Mouse (Mus musculus): Measurements from ENCODE around the gene Gm10644. TPM values are rescaled to one million over a fixed set of nuclear protein-coding genes. Genes with fewer than 3 reads are reported as not detected.

Gene Gm10644
- polyA plus RNA-seq, 1 experiment, result not detected

GRCm38 (mm10) chr8:83938330-83938729 lies 16.7 kb downstream of the Gm10644 start:
- TF ChIP-seq POLR2A (IDR thresholded peaks at IDR 0.05; ENCODE audit: borderline replicate concordance, control insufficient read depth, low read depth, low read length) (no peak), CTCF (IDR thresholded peaks at IDR 0.05; ENCODE audit: control insufficient read depth, insufficient read depth, low read length) (no peak)
- WGBS, result 89% methylated on average over 15 of the region's 15 CpGs
- H3K4me3 ChIP-seq (replicated peaks; ENCODE audit: control insufficient read depth, low read depth, low read length), result no peak overlapping the region
- H3K27ac ChIP-seq (ENCODE audit: control insufficient read depth, insufficient read depth, low read depth, low read length, poor library complexity), result no peak overlapping the region
- H3K4me1 ChIP-seq (ENCODE audit: control insufficient read depth, insufficient read depth, low read length), result no peaks in the 10 kb centered on the region

- Histone ChIP-seq H3K4me3 (replicated peaks; ENCODE audit: control insufficient read depth, low read depth, low read length) (no peak overlapping the region), H3K4me1 (ENCODE audit: control insufficient read depth, insufficient read depth, low read length) (no peaks in the 10 kb centered on the region), H3K27ac (ENCODE audit: control insufficient read depth, insufficient read depth, low read depth, low read length, poor library complexity) (no peak overlapping the region)
- TF ChIP-seq CTCF (IDR thresholded peaks at IDR 0.05; ENCODE audit: control insufficient read depth, insufficient read depth, low read length), result no peak
- TF ChIP-seq POLR2A (IDR thresholded peaks at IDR 0.05; ENCODE audit: borderline replicate concordance, control insufficient read depth, low read depth, low read length), result no peak
- WGBS, result 84% methylated on average over 7 of the region's 7 CpGs
Measured at GRCm38 (mm10) chr8:83937645-83938044, 17.4 kb downstream of the Gm10644 start.

- Histone ChIP-seq H3K4me3 (replicated peaks; ENCODE audit: control insufficient read depth, low read depth, low read length) (no peak overlapping the region), H3K27ac (ENCODE audit: control insufficient read depth, insufficient read depth, low read depth, low read length, poor library complexity) (no peak overlapping the region), H3K4me1 (ENCODE audit: control insufficient read depth, insufficient read depth, low read length) (no peaks in the 10 kb centered on the region)
- TF ChIP-seq CTCF (IDR thresholded peaks at IDR 0.05; ENCODE audit: control insufficient read depth, insufficient read depth, low read length) (no peak), POLR2A (IDR thresholded peaks at IDR 0.05; ENCODE audit: borderline replicate concordance, control insufficient read depth, low read depth, low read length) (no peak)
- WGBS, result 88% methylated on average over 8 of the region's 8 CpGs
Measured at GRCm38 (mm10) chr8:83935435-83935834, 19.6 kb downstream of the Gm10644 start.

- Histone ChIP-seq H3K27ac (ENCODE audit: control insufficient read depth, insufficient read depth, low read depth, low read length, poor library complexity) (no peak overlapping the region), H3K4me3 (replicated peaks; ENCODE audit: control insufficient read depth, low read depth, low read length) (no peak overlapping the region), H3K4me1 (ENCODE audit: control insufficient read depth, insufficient read depth, low read length) (no peaks in the 10 kb centered on the region)
- TF ChIP-seq POLR2A (IDR thresholded peaks at IDR 0.05; ENCODE audit: borderline replicate concordance, control insufficient read depth, low read depth, low read length), result no peak
- no peak for TF ChIP-seq CTCF (IDR thresholded peaks at IDR 0.05; ENCODE audit: control insufficient read depth, insufficient read depth, low read length)
- WGBS, result 77% methylated on average over 2 of the region's 2 CpGs
Measured at GRCm38 (mm10) chr8:83934994-83935393, 20.0 kb downstream of the Gm10644 start.

GRCm38 (mm10) chr8:83934222-83934621 lies 20.8 kb downstream of the Gm10644 start:
- H3K4me3 ChIP-seq (replicated peaks; ENCODE audit: control insufficient read depth, low read depth, low read length), result no peak overlapping the region
- H3K27ac ChIP-seq (ENCODE audit: control insufficient read depth, insufficient read depth, low read depth, low read length, poor library complexity), result no peak overlapping the region
- WGBS, result 88% methylated on average over 5 of the region's 5 CpGs
- TF ChIP-seq POLR2A (IDR thresholded peaks at IDR 0.05; ENCODE audit: borderline replicate concordance, control insufficient read depth, low read depth, low read length) (no peak), CTCF (IDR thresholded peaks at IDR 0.05; ENCODE audit: control insufficient read depth, insufficient read depth, low read length) (no peak)
- no peaks in the 10 kb centered on the region for H3K4me1 ChIP-seq (ENCODE audit: control insufficient read depth, insufficient read depth, low read length)

GRCm38 (mm10) chr8:83926266-83926665 lies 28.7 kb downstream of the Gm10644 start:
- TF ChIP-seq POLR2A (IDR thresholded peaks at IDR 0.05; ENCODE audit: borderline replicate concordance, control insufficient read depth, low read depth, low read length) (no peak), CTCF (IDR thresholded peaks at IDR 0.05; ENCODE audit: control insufficient read depth, insufficient read depth, low read length) (no peak)
- no peak overlapping the region for H3K27ac ChIP-seq (ENCODE audit: control insufficient read depth, insufficient read depth, low read depth, low read length, poor library complexity)
- H3K4me1 ChIP-seq (ENCODE audit: control insufficient read depth, insufficient read depth, low read length), result no peaks in the 10 kb centered on the region
- 85% methylated on average over 7 of the region's 7 CpGs for WGBS
- no peak overlapping the region for H3K4me3 ChIP-seq (replicated peaks; ENCODE audit: control insufficient read depth, low read depth, low read length)

- 87% methylated on average over 5 of the region's 5 CpGs for WGBS
- Histone ChIP-seq H3K4me3 (replicated peaks; ENCODE audit: control insufficient read depth, low read depth, low read length) (no peak overlapping the region), H3K27ac (ENCODE audit: control insufficient read depth, insufficient read depth, low read depth, low read length, poor library complexity) (no peak overlapping the region), H3K4me1 (ENCODE audit: control insufficient read depth, insufficient read depth, low read length) (no peaks in the 10 kb centered on the region)
- TF ChIP-seq POLR2A (IDR thresholded peaks at IDR 0.05; ENCODE audit: borderline replicate concordance, control insufficient read depth, low read depth, low read length), result no peak
- TF ChIP-seq CTCF (IDR thresholded peaks at IDR 0.05; ENCODE audit: control insufficient read depth, insufficient read depth, low read length), result no peak
Measured at GRCm38 (mm10) chr8:83924585-83924984, 30.4 kb downstream of the Gm10644 start.

GRCm38 (mm10) chr8:83922727-83923126 lies 32.3 kb downstream of the Gm10644 start:
- TF ChIP-seq CTCF (IDR thresholded peaks at IDR 0.05; ENCODE audit: control insufficient read depth, insufficient read depth, low read length) (no peak), POLR2A (IDR thresholded peaks at IDR 0.05; ENCODE audit: borderline replicate concordance, control insufficient read depth, low read depth, low read length) (no peak)
- Histone ChIP-seq H3K4me3 (replicated peaks; ENCODE audit: control insufficient read depth, low read depth, low read length) (no peak overlapping the region), H3K4me1 (ENCODE audit: control insufficient read depth, insufficient read depth, low read length) (no peaks in the 10 kb centered on the region), H3K27ac (ENCODE audit: control insufficient read depth, insufficient read depth, low read depth, low read length, poor library complexity) (no peak overlapping the region)
- 88% methylated on average over 8 of the region's 8 CpGs for WGBS

- no peaks in the 10 kb centered on the region for H3K4me1 ChIP-seq (ENCODE audit: control insufficient read depth, insufficient read depth, low read length)
- no peak overlapping the region for H3K27ac ChIP-seq (ENCODE audit: control insufficient read depth, insufficient read depth, low read depth, low read length, poor library complexity)
- WGBS, result 61% methylated on average over 3 of the region's 3 CpGs
- H3K4me3 ChIP-seq (replicated peaks; ENCODE audit: control insufficient read depth, low read depth, low read length), result no peak overlapping the region
- peak; percentile 52 for TF ChIP-seq CTCF (IDR thresholded peaks at IDR 0.05; ENCODE audit: control insufficient read depth, insufficient read depth, low read length)
- no peak for TF ChIP-seq POLR2A (IDR thresholded peaks at IDR 0.05; ENCODE audit: borderline replicate concordance, control insufficient read depth, low read depth, low read length)
Measured at GRCm38 (mm10) chr8:83921558-83921957, 33.4 kb downstream of the Gm10644 start.
